Mouse (Mus musculus) kidney, postnatal 14 days (tissue): ENCODE measurements around the gene Olfr1499.
"Not testable (repeated sequence)": the region's sequence is repeated elsewhere in the genome, so short reads cannot be mapped to it uniquely, and the experiment has no call there.

Experiments used
- DNase-seq: peaks from one replicate; pipeline ENCODE4 v3.0.0; 2022; ENCODE audit warnings: mixed read lengths

Gene Olfr1499

DNA sequence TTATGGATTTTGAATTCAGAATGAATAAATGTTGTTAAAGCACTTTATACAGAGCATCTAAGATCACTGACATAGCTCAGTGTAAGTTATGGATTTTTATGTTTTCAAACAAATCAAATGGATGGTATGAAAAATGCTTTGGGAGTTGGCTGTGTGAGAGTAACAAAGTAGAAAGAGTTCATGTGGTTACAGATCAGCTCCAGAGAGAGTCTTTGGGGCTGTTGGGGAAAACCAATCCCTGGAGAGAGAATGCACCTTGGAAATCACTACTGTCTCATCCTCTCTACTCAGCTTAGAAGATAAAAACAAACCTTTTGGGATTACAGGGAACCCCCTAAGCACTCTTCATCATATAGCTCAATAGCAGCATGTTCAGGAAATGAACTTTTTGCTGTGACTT is at the start of gene Olfr1499:
Gene Olfr1499, minus strand, starts transcription at position 101 of the 400 bp plus-strand sequence.
- DNase-seq = no peak

DNA sequence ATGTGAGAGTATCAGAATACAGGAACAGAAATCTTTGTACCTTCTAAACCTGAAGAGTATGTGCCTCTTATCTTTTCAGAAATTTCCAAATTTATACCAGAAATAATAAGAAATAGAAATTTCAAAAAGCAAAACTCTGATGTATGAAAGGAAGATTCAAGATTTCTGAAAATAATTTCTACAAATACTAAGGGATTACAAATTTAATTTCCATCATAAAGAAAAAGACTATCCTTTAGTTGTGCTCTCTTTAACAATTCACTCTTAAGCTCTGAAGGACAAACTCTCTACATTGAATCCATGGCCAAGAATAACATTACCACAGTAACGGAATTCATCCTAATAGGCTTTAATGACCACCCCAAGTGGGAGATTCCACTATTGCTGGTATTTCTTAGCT is 42.2 kb upstream of the Olfr1499 start, which contains the start of gene Olfr1502:
Gene Olfr1502, plus strand, starts transcription at position 301 of the 400 bp plus-strand sequence.
- DNase-seq = no peak

DNA sequence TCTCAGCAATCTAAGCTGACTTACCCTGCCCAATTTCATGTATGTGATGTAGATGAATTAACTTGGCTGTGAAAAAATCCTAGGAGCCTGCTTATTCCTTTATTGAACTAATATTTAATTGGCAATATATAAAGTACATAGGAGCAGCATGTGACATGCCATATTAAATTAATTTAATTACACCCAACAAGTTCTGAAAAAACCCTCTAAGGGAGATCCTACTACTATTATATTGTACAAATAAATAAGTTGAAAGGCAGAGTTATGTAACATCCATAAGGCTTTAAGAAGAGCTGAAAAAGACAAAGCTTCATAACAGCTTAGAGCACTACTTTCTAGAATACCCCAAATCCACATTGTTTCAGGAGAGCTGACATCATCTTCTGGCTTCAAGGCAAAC is 31.3 kb upstream of the Olfr1499 start, which contains the start of gene Olfr1501:
Gene Olfr1501, minus strand, starts transcription at position 101 of the 400 bp plus-strand sequence.
- not testable (repeated sequence) for DNase-seq

DNA sequence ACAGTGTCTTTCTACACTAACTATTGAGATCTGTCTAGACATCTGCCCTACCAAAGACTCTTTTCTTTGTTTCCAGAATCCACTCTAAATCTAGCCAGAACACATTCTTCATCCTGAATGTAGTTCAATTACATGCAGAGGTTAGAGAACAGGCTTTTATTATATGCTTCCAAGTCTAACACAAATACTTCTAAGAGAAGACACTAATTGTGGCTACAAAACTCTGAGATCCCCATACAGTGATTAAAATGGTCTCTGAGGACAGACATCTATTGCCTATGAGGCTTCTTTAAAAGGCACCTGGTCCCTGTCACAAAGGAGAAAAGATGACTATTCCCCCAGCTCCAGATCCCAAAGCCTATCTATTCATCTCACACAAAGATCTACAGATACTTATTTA is 11.1 kb upstream of the Olfr1499 start, which contains the start of gene Olfr1500:
Gene Olfr1500, minus strand, starts transcription at position 101 of the 400 bp plus-strand sequence.
- no peak for DNase-seq

DNA sequence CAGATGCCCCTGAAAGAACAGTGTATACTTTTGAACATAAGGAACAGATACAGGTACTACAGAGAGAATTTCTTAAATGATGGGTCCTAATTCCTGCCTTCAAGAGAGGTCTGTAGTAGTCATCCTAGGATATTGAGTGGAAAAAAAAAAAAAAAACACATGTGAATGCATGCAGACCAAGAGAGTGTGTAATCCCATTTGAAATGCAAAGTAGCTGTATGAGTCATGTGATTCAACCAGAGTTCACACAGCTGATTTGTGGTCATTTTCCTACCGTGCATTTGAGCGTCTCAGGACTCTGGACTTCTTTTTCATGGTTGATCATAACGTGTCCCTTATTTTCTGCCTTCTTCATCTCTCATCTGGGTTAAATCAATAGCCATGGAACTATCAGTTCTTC is 9.2 kb upstream of the Olfr1499 start:
- DNase-seq = no peak

DNA sequence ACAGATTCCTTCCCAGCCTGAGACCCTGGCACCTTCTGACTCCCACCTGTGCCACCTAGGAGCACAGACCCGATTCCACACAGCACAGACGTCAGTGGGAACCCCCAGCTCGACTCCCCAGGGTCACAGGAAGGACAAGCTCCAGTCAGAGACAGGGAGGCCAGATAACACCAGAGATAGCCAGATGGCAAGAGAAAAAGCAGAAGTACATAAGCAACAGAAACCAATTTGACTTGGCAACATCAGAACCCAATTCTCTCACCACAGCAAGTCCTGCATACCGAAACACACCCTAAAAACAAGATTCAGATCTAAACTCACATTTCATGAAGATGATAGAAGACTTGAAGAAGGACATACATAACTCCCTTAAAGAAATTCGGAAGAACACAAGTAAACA is 1.6 kb upstream of the Olfr1499 start:
- no peak for DNase-seq

DNA sequence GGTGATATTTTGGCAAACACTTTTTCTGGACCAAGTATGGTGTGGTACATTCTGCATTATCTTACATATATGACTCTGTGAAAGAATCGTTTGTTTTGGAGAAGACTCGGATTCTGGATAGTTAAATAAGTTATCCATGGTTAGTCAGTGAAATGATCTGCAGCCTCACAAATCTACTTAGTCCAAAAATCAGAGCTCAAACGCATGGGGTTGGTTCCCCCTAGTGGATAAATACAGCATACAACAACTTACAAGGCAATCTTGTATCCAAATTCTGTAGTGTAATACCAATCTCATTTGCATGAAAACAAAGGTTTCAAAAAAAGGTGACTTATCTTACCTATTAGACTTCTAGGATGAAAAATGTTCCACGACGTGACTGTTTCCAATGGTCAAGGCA is 420 bp downstream of the Olfr1499 start:
- no peak for DNase-seq

DNA sequence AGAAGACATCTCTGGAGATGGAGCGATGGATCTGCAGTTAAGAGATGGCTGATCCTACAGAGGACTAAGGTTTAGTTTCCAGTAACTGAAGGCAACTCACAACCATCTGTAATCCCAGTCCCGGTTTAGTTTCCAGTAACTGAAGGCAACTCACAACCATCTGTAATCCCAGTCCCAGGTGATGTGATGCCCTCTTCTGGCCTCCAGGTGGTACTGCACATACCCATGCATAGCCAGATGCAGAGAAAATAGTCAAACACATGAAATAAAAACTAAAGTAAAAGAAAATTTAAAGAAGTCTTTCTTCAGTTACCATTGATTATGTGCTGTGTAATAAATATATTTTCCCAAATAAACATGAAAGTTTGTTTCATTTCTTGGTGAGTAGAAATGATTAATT is 6.4 kb downstream of the Olfr1499 start:
- DNase-seq = no peak

DNA sequence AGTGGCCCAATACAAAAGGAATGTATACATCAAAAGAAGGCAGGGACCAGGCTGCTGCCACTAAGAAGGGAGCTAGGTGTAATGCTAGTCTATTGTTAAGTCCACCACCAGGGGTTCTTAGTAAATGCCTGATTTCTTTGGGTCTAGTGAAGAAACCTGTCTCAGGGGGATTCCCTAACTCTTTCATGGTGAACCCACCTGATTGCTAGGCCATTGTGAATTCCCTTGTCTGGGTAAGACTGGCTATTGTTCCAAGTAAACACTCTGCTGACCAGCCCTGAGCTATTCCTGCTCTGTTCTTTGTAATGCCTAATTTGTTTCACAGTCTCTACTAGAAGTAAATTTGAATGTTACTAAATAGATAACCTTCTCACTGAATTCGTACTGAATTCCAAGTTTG is 13.8 kb downstream of the Olfr1499 start:
- not testable (repeated sequence) for DNase-seq

DNA sequence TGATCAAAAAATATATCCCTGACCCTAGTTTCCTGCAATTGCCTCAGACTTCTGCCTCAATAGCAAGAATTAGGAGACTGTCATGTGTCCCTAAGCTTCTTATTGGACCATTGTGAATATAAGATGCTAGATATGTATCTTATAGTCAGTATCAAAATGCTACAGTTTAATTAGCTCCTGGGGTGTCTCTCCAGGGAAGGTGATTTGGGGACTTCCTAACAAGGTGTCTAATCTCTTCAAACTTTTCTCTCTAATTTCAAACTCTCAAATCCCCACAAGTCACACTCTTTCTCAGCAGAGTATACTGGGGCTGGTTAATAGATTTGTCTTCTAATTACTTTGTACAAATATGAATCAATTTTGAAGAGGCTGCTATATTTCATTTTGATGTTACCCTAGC is 21.1 kb downstream of the Olfr1499 start, which contains the start of gene Olfr1497:
Gene Olfr1497, minus strand, starts transcription at position 101 of the 400 bp plus-strand sequence.
- DNase-seq = no peak

DNA sequence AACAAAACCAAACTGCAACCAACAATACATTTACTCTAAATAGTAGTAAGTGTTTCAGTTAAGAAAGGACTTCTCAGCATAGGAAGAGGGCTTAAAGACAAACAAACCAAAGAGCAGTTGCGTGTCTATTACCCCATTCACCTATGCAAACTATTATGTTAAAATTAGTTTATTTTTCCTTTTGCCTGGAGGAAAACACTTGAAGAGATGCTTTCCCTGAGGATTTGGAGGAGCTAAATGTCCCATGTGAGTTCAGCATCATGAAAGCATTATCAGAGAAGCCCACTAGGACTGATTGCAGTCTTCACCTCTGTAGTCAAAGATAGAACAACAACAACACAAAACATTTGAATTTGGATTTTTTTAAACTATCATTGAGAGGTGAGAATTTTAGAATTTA is 41.7 kb downstream of the Olfr1499 start, which contains the start of gene Olfr1496:
Gene Olfr1496, plus strand, starts transcription at position 301 of the 400 bp plus-strand sequence.
- DNase-seq = no peak

DNA sequence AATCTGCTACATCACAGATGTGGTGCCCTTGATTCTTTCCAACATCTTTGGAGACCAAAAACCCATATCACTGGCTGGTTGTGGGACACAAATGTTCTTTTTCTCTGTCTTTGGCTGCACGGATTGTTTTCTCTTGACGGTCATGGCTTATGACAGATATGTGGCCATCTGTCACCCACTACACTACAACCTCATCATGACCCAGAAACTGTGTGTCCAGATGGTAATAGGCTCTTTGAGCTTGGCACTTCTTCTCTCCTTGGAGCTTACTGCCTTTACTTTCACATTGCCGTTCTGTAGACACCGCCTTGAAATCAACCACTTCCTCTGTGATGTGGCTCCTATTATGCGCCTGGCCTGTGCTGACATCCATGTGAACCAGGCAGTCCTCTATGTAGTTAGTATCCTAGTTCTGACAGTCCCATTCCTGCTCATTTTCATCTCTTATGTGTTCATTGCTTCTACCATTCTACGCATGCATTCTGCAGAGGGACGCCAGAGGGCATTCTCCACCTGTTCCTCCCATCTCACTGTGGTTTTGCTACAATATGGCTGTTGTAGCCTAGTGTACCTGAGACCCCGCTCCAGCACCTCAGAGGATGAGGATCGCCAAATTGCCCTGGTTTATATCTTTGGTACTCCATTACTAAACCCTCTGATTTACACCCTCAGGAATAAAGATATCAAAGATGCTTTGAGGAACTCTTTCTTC is 50.5 kb downstream of the Olfr1499 start:
- DNase-seq = no peak

DNA sequence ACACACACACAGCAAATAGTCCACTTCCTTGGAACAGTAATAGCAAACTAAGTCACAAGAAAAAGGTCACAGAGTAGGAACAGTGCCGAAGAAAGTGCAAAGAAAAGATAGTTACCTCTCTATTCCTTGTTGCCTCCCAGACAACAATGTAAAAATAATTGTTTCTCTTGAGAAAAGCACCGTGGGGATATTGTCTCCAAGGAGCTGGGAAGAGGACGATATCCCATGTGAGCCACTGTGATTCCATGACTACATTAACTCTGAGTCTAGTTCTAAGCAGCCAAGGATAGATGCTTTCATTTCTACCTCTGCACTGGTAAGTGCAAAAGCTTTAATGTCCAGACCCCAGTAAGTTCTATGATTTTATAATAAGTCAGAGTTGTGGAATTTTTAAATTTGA is 54.9 kb downstream of the Olfr1499 start, which contains the start of gene Olfr1495:
Gene Olfr1495, plus strand, starts transcription at position 301 of the 400 bp plus-strand sequence.
- no peak for DNase-seq
